Mouse (Mus musculus) midbrain, embryonic 14.5 days (tissue): ENCODE measurements around the gene Gm5861. TPM values are rescaled to one million over a fixed set of nuclear protein-coding genes. Genes with fewer than 3 reads are reported as not detected.
"Not testable (repeated sequence)": the region's sequence is repeated elsewhere in the genome, so short reads cannot be mapped to it uniquely, and the experiment has no call there.

Experiments
- ATAC-seq: fragments of 200-750 bp; cut with Nextera tagmentation; 2 replicates; pipeline ENCODE4 v1.8.0; 2017; ENCODE audit warnings: moderate number of reproducible peaks, moderate library complexity; ENCODE audit not compliant: low FRiP score, low TSS enrichment
- DNase-seq: peaks from one replicate; pipeline ENCODE4 v3.0.0-alpha.2; 2015
- H3K27ac ChIP-seq: fragments of 300-500 bp; sonication (generic); replicated peaks from 2 replicates; pipeline ENCODE4 v1.5.1; 2014; ENCODE audit warnings: mild to moderate bottlenecking, low read depth, low read length, moderate library complexity
- H3K27me3 ChIP-seq: fragments of 300-500 bp; sonication (generic); 2 replicates; pipeline ENCODE4 v1.6.1; 2014; ENCODE audit warnings: low read length, control low read depth, mixed read lengths; ENCODE audit not compliant: control insufficient read depth, insufficient read depth
- H3K36me3 ChIP-seq: fragments of 300-500 bp; sonication (generic); 2 replicates; pipeline ENCODE4 v1.6.1; 2014; ENCODE audit warnings: low read length, control low read depth; ENCODE audit not compliant: control insufficient read depth, insufficient read depth
- H3K4me1 ChIP-seq: fragments of 300-500 bp; sonication (generic); 2 replicates; pipeline ENCODE4 v1.6.1; 2014; ENCODE audit warnings: mild to moderate bottlenecking, antibody characterized with exemption, low read length, control low read depth; ENCODE audit not compliant: control insufficient read depth, insufficient read depth
- H3K4me2 ChIP-seq: fragments of 300-500 bp; sonication (generic); 2 replicates; pipeline ENCODE4 v1.6.1; 2014; ENCODE audit warnings: mild to moderate bottlenecking, low read length, moderate library complexity
- H3K4me3 ChIP-seq: fragments of 300-500 bp; sonication (generic); replicated peaks from 2 replicates; pipeline ENCODE4 v1.5.1; 2014; ENCODE audit warnings: low read depth, low read length
- H3K9ac ChIP-seq: fragments of 300-500 bp; sonication (generic); replicated peaks from 2 replicates; pipeline ENCODE4 v1.6.1; 2014; ENCODE audit warnings: mild to moderate bottlenecking, low read length, moderate library complexity
- H3K9me3 ChIP-seq: fragments of 300-500 bp; sonication (generic); 2 replicates; pipeline ENCODE4 v1.6.1; 2016; ENCODE audit warnings: low read length, control low read depth, mixed read lengths; ENCODE audit not compliant: control insufficient read depth
- WGBS: fragments of 180-500 bp; shearing (Covaris S2); extraction: QIAGEN DNeasy Blood & Tissue Kit; methylation state at CpG from one replicate; pipeline ENCODE4 v1.1.7; 2014; 5-methylcytosine and 5-hydroxymethylcytosine counted together
- polyA plus RNA-seq: library from polyadenylated mRNA; unstranded; fragments of >200 nt; fragmentation: Nextera tagmentation; extraction: Ambion mirVana; gene quantifications from 2 replicates; pipeline ENCODE4 v1.2.1, GENCODE M21; 2014

Gene Gm5861
- not detected in 2 replicates for polyA plus RNA-seq

- WGBS, result 73% methylated on average over 2 of the region's 3 CpGs
- H3K4me1 ChIP-seq, H3K9ac ChIP-seq, H3K4me2 ChIP-seq, H3K9me3 ChIP-seq, H3K27me3 ChIP-seq, DNase-seq, H3K36me3 ChIP-seq, H3K27ac ChIP-seq, ATAC-seq, H3K4me3 ChIP-seq: not testable (repeated sequence)
Measured at GRCm38 (mm10) chr5:11182772-11183171, at the start of gene Gm5861. Gm5861 (plus strand) TSS chr5:11183072.

GRCm38 (mm10) chr5:11138031-11138430 is 44.8 kb upstream of the Gm5861 start:
- H3K27ac ChIP-seq, H3K4me2 ChIP-seq, H3K36me3 ChIP-seq, H3K27me3 ChIP-seq, ATAC-seq, H3K9me3 ChIP-seq, H3K4me3 ChIP-seq, H3K4me1 ChIP-seq, DNase-seq, H3K9ac ChIP-seq: not testable (repeated sequence)
- 91% methylated on average over 12 of the region's 12 CpGs for WGBS

Other genes with a start within 250 kb of the Gm5861 start
- gene Gm8871, start 235.3 kb upstream of the Gm5861 start, polyA plus RNA-seq, result not detected in 2 replicates
- not detected in 2 replicates for gene Gm8857, start 235.3 kb upstream of the Gm5861 start, polyA plus RNA-seq
- gene Gm8879, start 55.4 kb upstream of the Gm5861 start, polyA plus RNA-seq, result not detected in 2 replicates
- gene Gm8890, start 73.0 kb downstream of the Gm5861 start, polyA plus RNA-seq, result not detected in 2 replicates
- gene Speer1, start 158.4 kb downstream of the Gm5861 start, polyA plus RNA-seq, result not detected in 2 replicates
- gene Gm8897, start 233.3 kb downstream of the Gm5861 start, polyA plus RNA-seq, result not detected in 2 replicates